Comparison of ENCODE assay signal across 8 mouse cellular contexts in genomic region chr5:134183162-134183561, GRCm38 (mm10). TPM values are rescaled to one million over a fixed set of nuclear protein-coding genes. Genes with fewer than 3 reads are reported as not detected.
DNase-seq lines count a peak whose midpoint lies in the region; ATAC-seq and TF ChIP-seq lines count a peak whose summit lies in the region.

No protein-coding gene starts in this region.

- peak overlapping the region; percentile 53 for H3K4me3 ChIP-seq in thymus, adult 2 months (ENCODE audit: control insufficient read depth, insufficient read depth, low read length)
- H3K4me3 ChIP-seq in liver, embryonic 11.5 days (ENCODE audit: low read depth, low read length): peak overlapping the region; percentile 81

- peak overlapping the region; percentile 95 for H3K9ac ChIP-seq in liver, embryonic 11.5 days (ENCODE audit: low read depth, low read length)

- H3K36me3 ChIP-seq in thymus, adult 2 months (ENCODE audit: control insufficient read depth, insufficient read depth, low read length): no peaks in the 10 kb centered on the region
- no peaks in the 10 kb centered on the region for H3K36me3 ChIP-seq in liver, embryonic 11.5 days (ENCODE audit: control insufficient read depth, insufficient read depth, low read length)

- no peaks in the 10 kb centered on the region for H3K27me3 ChIP-seq in thymus, adult 2 months (ENCODE audit: control insufficient read depth, insufficient read depth, low read length)
- H3K27me3 ChIP-seq in liver, embryonic 11.5 days (replicated peaks; ENCODE audit: control insufficient read depth, insufficient read depth, low read length): no peaks in the 10 kb centered on the region

- peaks cover 21% of the 10 kb centered on the region for H3K4me1 ChIP-seq in thymus, adult 2 months (replicated peaks; ENCODE audit: control insufficient read depth, insufficient read depth, low read length)
- peaks cover 10% of the 10 kb centered on the region for H3K4me1 ChIP-seq in liver, embryonic 11.5 days (replicated peaks; ENCODE audit: control insufficient read depth, insufficient read depth, low read length)

- H3K27ac ChIP-seq in thymus, adult 2 months (ENCODE audit: control insufficient read depth, insufficient read depth, low read length): peak overlapping the region; percentile 2; the same call in 1 of the 2 replicates
- peak overlapping the region; percentile 97 for H3K27ac ChIP-seq in liver, embryonic 11.5 days (ENCODE audit: low read depth, low read length)

- peak; percentile 25 for DNase-seq in embryo, embryonic 10.5 days (ENCODE audit: low spot score)
- DNase-seq in embryo, embryonic 10 days (ENCODE audit: low spot score): no peak
- no peak for DNase-seq in thymus, adult 2 months
- DNase-seq in thymus, postnatal 0 days (ENCODE audit: low spot score): no peak
- DNase-seq in liver, embryonic 11.5 days (ENCODE audit: low spot score): peak; percentile 46
- no peak for DNase-seq in right cerebral cortex, postnatal 25 days
- DNase-seq in thymus, postnatal 4 days: no peak

- peak overlapping the region; percentile 91 for H3K4me2 ChIP-seq in liver, embryonic 11.5 days

- peak; percentile 12; the same call in 1 of the 2 replicates for ATAC-seq in liver, embryonic 11.5 days (replicated peaks; ENCODE audit: low FRiP score)
- no peak for ATAC-seq in CD4-positive, CD25-positive, alpha-beta regulatory T cell, adult 4 months

- no peak for TF ChIP-seq POLR2A in thymus, adult 2 months (IDR thresholded peaks at IDR 0.05; ENCODE audit: control insufficient read depth, extremely low read depth, insufficient read depth, low read length, poor library complexity)

- no peak for TF ChIP-seq CTCF in thymus, adult 2 months (IDR thresholded peaks at IDR 0.05; ENCODE audit: borderline replicate concordance, control insufficient read depth, extremely low read depth, insufficient read depth, low read length, poor library complexity)

- 36% methylated on average over 7 of the region's 7 CpGs for WGBS in thymus, adult 2 months
- 31% methylated on average over 7 of the region's 7 CpGs for WGBS in liver, embryonic 11.5 days

- H3K9me3 ChIP-seq in liver, embryonic 11.5 days (ENCODE audit: control insufficient read depth, low read length): no peaks in the 10 kb centered on the region

RNA-seq across cellular contexts. Expression of gene Gtf2ird2, which starts 0.7 kb away (rescaled TPM):
- polyA plus RNA-seq in thymus, adult 2 months (2012; rRNA removed): 9.7 and 9.9 TPM in 2 replicates
- 4.4 and 5.9 TPM in 2 replicates for polyA plus RNA-seq in thymus, postnatal 0 days (2015; fragmentation: Nextera tagmentation; extraction: Ambion mirVana)
- polyA plus RNA-seq in liver, embryonic 11.5 days (2014; fragmentation: Nextera tagmentation; extraction: Ambion mirVana): 5.1 and 5.9 TPM in 2 replicates
- 1 to 10 TPM; 6.4 to 6.7 TPM for polyA plus RNA-seq in CD4-positive, CD25-positive, alpha-beta regulatory T cell, adult 4 months (2017; shearing (Covaris generic))

RNA-seq across cellular contexts. Expression of gene Rcc1l, which starts 6.6 kb away (rescaled TPM):
- polyA plus RNA-seq in thymus, adult 2 months (2012; rRNA removed): 18.0 and 20.4 TPM in 2 replicates
- 21.0 and 22.4 TPM in 2 replicates for polyA plus RNA-seq in thymus, postnatal 0 days (2015; fragmentation: Nextera tagmentation; extraction: Ambion mirVana)
- 39.1 and 43.8 TPM in 2 replicates for polyA plus RNA-seq in liver, embryonic 11.5 days (2014; fragmentation: Nextera tagmentation; extraction: Ambion mirVana)
- 1 to 10 TPM; 1.7 to 2.6 TPM for polyA plus RNA-seq in CD4-positive, CD25-positive, alpha-beta regulatory T cell, adult 4 months (2017; shearing (Covaris generic))

RNA-seq across cellular contexts. Expression of gene Ncf1, which starts 46.3 kb away (rescaled TPM):
- polyA plus RNA-seq in thymus, adult 2 months (2012; rRNA removed): 28.6 and 35.9 TPM in 2 replicates
- polyA plus RNA-seq in thymus, postnatal 0 days (2015; fragmentation: Nextera tagmentation; extraction: Ambion mirVana): 9.6 and 10.3 TPM in 2 replicates
- polyA plus RNA-seq in liver, embryonic 11.5 days (2014; fragmentation: Nextera tagmentation; extraction: Ambion mirVana): 9.3 and 11.7 TPM in 2 replicates
- 10 to 100 TPM in 1 of 2 experiments, 1 to 10 TPM in 1; 8.8 to 15.8 TPM for polyA plus RNA-seq in CD4-positive, CD25-positive, alpha-beta regulatory T cell, adult 4 months (2017; shearing (Covaris generic))

Comparison
In these comparisons a context has a peak if more than half of its experiments do, and no peak if none do; other contexts are left out.
1. DNase-seq: peak in embryo, embryonic 10.5 days (single experiment) and liver, embryonic 11.5 days (single experiment); none in embryo, embryonic 10 days (single experiment), thymus, adult 2 months (single experiment), thymus, postnatal 0 days (single experiment), right cerebral cortex, postnatal 25 days (single experiment) and thymus, postnatal 4 days (single experiment).